Mouse (Mus musculus): Measurements from ENCODE around the gene Arhgap35. TPM values are rescaled to one million over a fixed set of nuclear protein-coding genes. Genes with fewer than 3 reads are reported as not detected.
A peak's percentile ranks its signal among the peaks of the same experiment; 100 is the strongest.
"Not testable (repeated sequence)": the region's sequence is repeated elsewhere in the genome, so short reads cannot be mapped to it uniquely, and the experiment has no call there.

The Arhgap35 gene
- total RNA-seq, 2 experiments from 2014 or later: 125 to 128 TPM

GRCm38 (mm10) chr7:16606808-16607207, 8.0 kb downstream of the Arhgap35 start:
- DNase-seq (ENCODE audit: low spot score in 2 of 2): not testable (repeated sequence)

GRCm38 (mm10) chr7:16604141-16604540, 10.7 kb downstream of the Arhgap35 start:
- DNase-seq (ENCODE audit: low spot score in 2 of 2): no peak

DNA sequence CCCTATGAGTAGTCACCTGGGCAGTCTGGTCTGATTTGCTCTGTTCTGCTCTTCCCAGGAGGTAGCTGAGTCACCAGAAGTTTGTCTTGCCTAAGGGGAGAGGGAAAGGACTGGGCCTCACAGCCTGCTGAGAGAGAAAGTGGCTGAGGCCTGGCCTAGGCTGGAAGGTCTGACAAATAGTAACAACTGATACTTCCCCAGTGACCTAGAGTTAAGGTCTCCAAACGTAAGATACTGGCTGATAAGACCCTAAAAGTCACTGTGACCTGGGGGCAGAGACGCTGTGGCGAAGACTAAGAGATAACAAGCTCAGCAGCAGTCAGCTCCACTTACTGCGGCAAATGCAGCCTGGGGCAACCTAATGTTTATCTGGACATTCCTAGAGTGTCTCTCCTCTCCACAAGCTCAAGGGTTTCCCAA, 13.1 kb downstream of the Arhgap35 start:
- DNase-seq (ENCODE audit: low spot score in 2 of 2): no peak

- no peak for DNase-seq (ENCODE audit: low spot score in 2 of 2)
These were observed 15.8 kb downstream of the Arhgap35 start for GRCm38 (mm10) chr7:16599006-16599405.

DNA sequence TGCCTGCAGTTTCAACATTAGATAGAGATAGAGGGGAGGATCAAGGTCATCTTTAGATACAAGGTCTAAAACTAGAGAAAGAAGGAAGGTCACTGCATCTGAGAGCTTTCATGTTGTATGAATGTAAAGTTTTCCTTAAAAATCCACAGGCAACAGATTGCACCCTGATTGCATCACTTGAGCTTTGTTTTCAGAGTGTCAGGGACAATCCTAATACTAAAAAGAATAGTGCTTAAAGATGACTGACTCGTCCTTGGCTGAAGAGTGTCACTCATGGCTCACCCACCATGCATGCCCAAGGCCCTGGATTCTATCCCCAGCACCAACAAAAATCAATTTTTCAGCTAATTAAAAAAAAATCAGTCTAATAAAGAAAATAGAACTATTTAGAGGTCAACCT, 23.5 kb downstream of the Arhgap35 start:
- no peak for DNase-seq (ENCODE audit: low spot score in 2 of 2)

DNA sequence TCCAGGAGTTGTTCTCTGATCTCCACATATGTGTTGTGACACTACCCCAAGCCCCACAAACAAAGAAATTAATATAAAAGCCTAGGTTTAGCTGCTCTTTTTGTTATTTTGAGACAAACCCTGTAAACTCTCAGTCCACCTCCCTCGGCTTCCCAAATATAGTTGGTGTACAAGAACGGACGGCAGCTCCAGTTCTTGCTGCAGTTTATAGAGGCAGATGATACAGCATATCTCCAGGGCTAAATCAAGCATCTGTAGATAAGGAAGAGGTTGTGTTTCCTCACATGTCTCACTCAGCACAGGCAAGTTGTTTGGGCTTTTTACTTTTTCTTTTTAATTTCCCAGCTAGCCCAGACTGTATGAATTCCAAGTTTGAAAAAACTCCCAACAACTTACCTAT, 27.1 kb downstream of the Arhgap35 start:
- no peak for DNase-seq (ENCODE audit: low spot score in 2 of 2)

- DNase-seq (ENCODE audit: low spot score in 2 of 2): no peak
These were observed 30.4 kb downstream of the Arhgap35 start for GRCm38 (mm10) chr7:16584384-16584783.

GRCm38 (mm10) chr7:16583775-16584174, 31.0 kb downstream of the Arhgap35 start:
- DNase-seq (ENCODE audit: low spot score in 2 of 2): no peak

- no peak for DNase-seq (ENCODE audit: low spot score in 2 of 2)
These were observed 32.5 kb downstream of the Arhgap35 start for GRCm38 (mm10) chr7:16582299-16582698.

- DNase-seq (ENCODE audit: low spot score in 2 of 2): no peak
These were observed 33.3 kb downstream of the Arhgap35 start for GRCm38 (mm10) chr7:16581276-16582100.

- DNase-seq (ENCODE audit: low spot score in 2 of 2): no peak
These were observed 38.1 kb downstream of the Arhgap35 start for GRCm38 (mm10) chr7:16576719-16577118.

DNA sequence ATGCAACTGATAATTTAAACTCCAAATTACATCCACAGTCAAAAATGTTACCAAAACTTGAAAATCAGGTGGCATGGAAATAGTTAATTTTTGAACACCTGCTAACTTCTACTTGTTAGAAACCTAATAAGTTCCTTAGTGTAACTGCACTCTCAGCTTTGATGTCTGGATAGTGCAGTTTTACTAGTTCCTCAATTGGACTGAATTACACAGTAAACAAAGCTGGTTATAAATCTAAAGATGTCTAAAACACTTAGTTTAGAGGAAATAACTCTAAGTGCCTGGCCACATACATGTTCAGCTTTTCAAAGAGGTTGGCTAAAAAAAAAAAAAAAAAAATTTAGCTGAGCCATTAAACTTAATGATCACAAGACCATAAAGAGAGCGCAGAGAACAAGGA, 43.6 kb downstream of the Arhgap35 start:
- no peak for DNase-seq (ENCODE audit: low spot score in 2 of 2)

DNA sequence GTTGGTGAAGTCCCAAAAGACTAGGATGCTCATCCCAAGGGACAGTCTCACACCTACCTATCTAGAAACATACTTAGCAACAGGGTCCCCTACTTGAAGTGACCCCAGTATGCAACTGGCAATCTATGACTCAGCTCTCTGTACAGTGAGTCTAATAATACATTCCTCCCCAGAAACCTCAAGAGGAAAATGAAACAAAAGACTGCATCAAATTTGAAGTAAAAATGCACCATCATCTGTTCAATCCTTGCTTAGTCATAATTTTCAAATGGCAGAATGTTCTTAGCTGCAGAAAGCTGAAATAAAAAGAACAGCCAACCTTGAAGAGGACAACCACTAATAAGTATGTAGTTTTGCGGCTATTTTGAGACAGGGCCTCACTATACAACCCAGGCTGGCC, 44.1 kb downstream of the Arhgap35 start:
- DNase-seq (ENCODE audit: low spot score in 2 of 2): peak in 1 of 2 experiments; percentile 17

DNA sequence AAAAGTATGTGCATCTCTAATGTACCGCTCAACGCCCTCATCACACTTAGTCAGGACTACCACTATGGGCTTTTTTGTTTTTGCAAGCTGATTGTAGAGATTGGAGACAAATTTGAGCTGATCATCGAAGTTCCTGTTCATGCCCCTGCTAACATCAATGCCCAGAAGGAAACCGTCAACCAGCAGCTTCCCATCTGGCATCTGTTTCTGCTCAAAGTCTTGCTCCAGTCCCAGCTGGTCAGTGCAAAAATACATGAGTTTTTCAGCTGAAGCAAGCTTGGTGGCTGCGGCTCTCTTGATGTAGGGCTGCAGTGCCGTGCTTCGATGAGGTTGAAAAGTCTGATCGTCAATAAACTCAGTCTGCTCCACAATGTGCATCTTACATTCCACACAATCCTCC, 50.3 kb downstream of the Arhgap35 start:
- no peak for DNase-seq (ENCODE audit: low spot score in 2 of 2)

GRCm38 (mm10) chr7:16557783-16558538, 56.8 kb downstream of the Arhgap35 start:
- no peak for DNase-seq (ENCODE audit: low spot score in 2 of 2)

DNA sequence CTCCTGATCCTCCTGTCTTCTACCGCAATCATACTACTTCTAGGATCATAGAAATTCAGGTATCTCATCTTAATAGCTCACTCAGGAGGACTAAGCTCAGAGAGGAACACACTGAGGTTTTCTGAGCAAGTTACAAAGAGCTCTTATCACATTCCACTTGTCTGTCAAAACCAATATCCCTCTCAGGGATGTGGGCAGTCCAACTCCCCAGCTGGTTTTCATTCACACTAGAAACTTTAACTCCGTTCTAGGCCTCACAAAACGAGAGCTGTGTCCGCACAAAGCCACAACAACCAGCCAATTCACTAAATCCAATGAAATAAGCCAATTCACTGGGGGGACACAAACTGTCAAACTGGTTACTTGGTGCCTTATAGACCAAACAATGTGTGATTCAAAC, 57.5 kb downstream of the Arhgap35 start:
- DNase-seq (ENCODE audit: low spot score in 2 of 2): no peak

DNA sequence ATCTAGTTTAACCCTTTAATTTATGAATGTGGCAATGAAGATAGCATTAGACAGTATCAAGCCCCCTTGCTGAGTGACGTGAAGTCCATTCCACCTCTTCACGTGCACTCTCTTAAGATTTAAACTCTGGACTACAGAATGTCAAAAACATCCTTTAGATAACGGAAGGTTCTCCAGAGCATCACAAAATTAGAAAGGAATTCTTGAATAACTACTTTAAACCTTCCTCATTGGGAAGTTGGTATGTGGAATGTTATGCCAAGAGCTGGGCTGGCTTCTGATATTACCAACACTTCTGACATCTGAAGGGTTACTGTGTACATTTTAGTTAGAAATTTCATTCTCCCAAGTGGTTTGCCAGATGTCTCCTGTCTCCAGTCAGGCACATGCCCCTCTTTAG, 60.6 kb downstream of the Arhgap35 start:
- no peak for DNase-seq (ENCODE audit: low spot score in 2 of 2)

DNA sequence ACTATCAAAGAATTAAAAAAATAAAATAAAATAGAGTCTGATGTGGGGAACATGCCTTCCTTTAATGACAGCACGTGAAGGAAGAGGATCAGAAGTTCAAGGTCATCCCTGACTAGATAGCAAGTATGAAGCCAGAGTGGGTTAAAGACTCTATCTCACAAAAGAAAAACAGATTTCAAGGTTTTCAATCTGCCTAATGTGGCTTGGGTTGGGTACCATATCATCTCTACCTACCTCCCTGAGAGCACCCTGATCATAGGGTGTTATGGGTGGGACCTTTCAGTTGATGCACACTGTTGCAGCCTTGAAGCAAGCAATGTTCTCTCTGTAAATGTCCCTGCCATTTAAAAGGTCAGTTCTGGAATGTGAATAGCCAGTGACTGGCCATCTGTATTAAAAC, 63.2 kb downstream of the Arhgap35 start:
- DNase-seq (ENCODE audit: low spot score in 2 of 2): no peak

DNA sequence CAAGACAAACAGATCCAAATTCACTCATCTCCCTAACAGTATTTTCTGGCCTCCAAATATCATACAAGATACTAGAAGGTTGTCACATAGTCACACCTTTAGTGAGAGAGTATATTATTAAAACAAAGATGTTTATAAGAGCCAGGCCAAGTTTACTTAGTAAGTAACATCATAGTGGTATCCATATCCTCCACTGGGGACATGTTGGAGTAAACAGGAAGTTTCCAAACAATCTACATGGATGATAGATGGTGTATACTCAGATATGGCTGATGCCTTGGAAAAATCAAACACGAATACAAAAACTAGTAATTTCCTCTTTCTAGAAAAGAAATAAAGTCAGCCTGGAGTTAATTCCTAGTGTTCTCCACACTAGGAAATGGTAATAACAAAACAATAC, 65.5 kb downstream of the Arhgap35 start:
- DNase-seq (ENCODE audit: low spot score in 2 of 2): no peak

- DNase-seq (ENCODE audit: low spot score in 2 of 2): no peak
These were observed 70.0 kb downstream of the Arhgap35 start for GRCm38 (mm10) chr7:16544770-16545169.

DNA sequence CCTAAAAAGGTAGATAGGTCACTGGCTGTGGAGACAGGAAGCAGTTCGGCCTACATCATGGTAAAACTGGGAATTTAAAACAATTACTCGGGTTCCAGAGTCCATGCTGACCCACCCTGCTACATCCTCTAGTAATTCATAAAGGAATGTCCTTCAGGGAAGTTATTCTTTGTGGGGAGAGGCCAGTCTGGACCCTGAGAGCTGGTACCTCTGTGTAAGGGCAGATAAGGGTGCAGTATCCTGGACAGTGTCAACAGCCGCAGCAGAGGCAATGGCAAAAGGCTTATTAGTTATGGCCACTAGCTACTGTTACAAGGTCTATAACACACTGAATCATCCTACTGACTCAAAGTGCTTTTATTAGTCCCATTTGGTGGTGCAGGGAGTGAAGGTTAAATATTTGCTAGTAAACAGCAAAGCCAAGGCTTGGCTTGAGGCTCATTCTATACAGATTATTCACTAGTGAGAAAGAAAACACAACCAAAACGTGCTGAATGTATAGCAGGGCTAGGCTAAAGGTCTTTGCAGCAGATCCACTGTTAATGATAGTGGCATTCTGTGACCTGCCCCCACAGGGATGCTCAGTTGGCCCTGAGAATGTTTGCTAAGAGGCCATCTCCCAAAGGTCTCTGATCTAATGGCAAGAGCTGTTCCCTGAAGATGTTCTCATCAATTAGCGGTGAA, 77.4 kb downstream of the Arhgap35 start:
- DNase-seq (ENCODE audit: low spot score in 2 of 2): no peak

GRCm38 (mm10) chr7:16525995-16526394, 88.8 kb downstream of the Arhgap35 start:
- DNase-seq (ENCODE audit: low spot score in 2 of 2): no peak

All from layer of hippocampus, adult 18-20 months (tissue).